ENCODE assay signal across 8 mouse cellular contexts in genomic region chr4:138303742-138304141, GRCm38 (mm10). TPM values are rescaled to one million over a fixed set of nuclear protein-coding genes. Genes with fewer than 3 reads are reported as not detected.
DNase-seq lines count a peak whose midpoint lies in the region; ATAC-seq and TF ChIP-seq lines count a peak whose summit lies in the region.

No protein-coding gene starts in this region.

- peak overlapping the region; percentile 76 for H3K9ac ChIP-seq in embryonic facial prominence, embryonic 12.5 days
- peak overlapping the region; percentile 73 for H3K9ac ChIP-seq in intestine, embryonic 15.5 days
- H3K9ac ChIP-seq in midbrain, postnatal 0 days (replicated peaks; ENCODE audit: low read length, poor library complexity, severe bottlenecking), result peak overlapping the region; percentile 48

- H3K4me3 ChIP-seq in left cerebral cortex, adult 2 months, result peak overlapping the region; percentile 85
- peak overlapping the region; percentile 96 for H3K4me3 ChIP-seq in embryonic facial prominence, embryonic 12.5 days
- peak overlapping the region; percentile 94 for H3K4me3 ChIP-seq in intestine, embryonic 15.5 days (replicated peaks)
- peak overlapping the region; percentile 98 for H3K4me3 ChIP-seq in midbrain, postnatal 0 days (ENCODE audit: low read depth, low read length)

- ATAC-seq in embryonic facial prominence, embryonic 12.5 days (ENCODE audit: insufficient number of reproducible peaks, insufficient read depth, low FRiP score, low TSS enrichment), result no peak
- no peak for ATAC-seq in intestine, embryonic 15.5 days
- no peak for ATAC-seq in midbrain, postnatal 0 days (ENCODE audit: low FRiP score)

- no peaks in the 10 kb centered on the region for H3K27me3 ChIP-seq in embryonic facial prominence, embryonic 12.5 days
- no peaks in the 10 kb centered on the region for H3K27me3 ChIP-seq in intestine, embryonic 15.5 days (replicated peaks)
- H3K27me3 ChIP-seq in midbrain, postnatal 0 days (ENCODE audit: insufficient read depth, low read length), result no peaks in the 10 kb centered on the region

- peaks cover 14% of the 10 kb centered on the region for H3K4me1 ChIP-seq in embryonic facial prominence, embryonic 12.5 days
- peaks cover 17% of the 10 kb centered on the region for H3K4me1 ChIP-seq in intestine, embryonic 15.5 days (replicated peaks)
- peaks cover 11% of the 10 kb centered on the region for H3K4me1 ChIP-seq in midbrain, postnatal 0 days (ENCODE audit: insufficient read depth, low read length)

- TF ChIP-seq CTCF in left cerebral cortex, adult 2 months (IDR thresholded peaks at IDR 0.05), result no peak
- no peak for TF ChIP-seq CTCF in midbrain, postnatal 0 days (IDR thresholded peaks at IDR 0.05)

- peak overlapping the region; percentile 90 for H3K4me2 ChIP-seq in embryonic facial prominence, embryonic 12.5 days (replicated peaks)
- peak overlapping the region; percentile 89 for H3K4me2 ChIP-seq in intestine, embryonic 15.5 days (replicated peaks)
- peak overlapping the region; percentile 87 for H3K4me2 ChIP-seq in midbrain, postnatal 0 days (ENCODE audit: low read depth, low read length, poor library complexity, severe bottlenecking)

- no peak for DNase-seq in left cerebral cortex, adult 2 months (ENCODE audit: extremely low spot score in 1 of 2, low spot score in 2 of 2)
- no peak for DNase-seq in left cerebral cortex, postnatal 10 days (ENCODE audit: extremely low spot score in 1 of 2, low spot score in 2 of 2)
- DNase-seq in midbrain, postnatal 0 days (ENCODE audit: low spot score), result no peak
- no peak for DNase-seq in gastrocnemius, postnatal 4 days (ENCODE audit: low spot score in 2 of 2)
- DNase-seq in kidney, adult 11 months, result no peak
- DNase-seq in lung, postnatal 14 days, result no peak

- 16% methylated on average over 18 of the region's 18 CpGs for WGBS in embryonic facial prominence, embryonic 12.5 days
- 11% methylated on average over 18 of the region's 18 CpGs for WGBS in intestine, embryonic 15.5 days
- 10% methylated on average over 18 of the region's 18 CpGs for WGBS in midbrain, postnatal 0 days

- H3K27ac ChIP-seq in left cerebral cortex, adult 2 months, result peak overlapping the region; percentile 66
- peak overlapping the region; percentile 75 for H3K27ac ChIP-seq in embryonic facial prominence, embryonic 12.5 days
- peak overlapping the region; percentile 70 for H3K27ac ChIP-seq in intestine, embryonic 15.5 days
- H3K27ac ChIP-seq in midbrain, postnatal 0 days (ENCODE audit: low read depth, low read length), result peak overlapping the region; percentile 40; the same call in 1 of the 2 replicates

- no peaks in the 10 kb centered on the region for H3K9me3 ChIP-seq in embryonic facial prominence, embryonic 12.5 days
- H3K9me3 ChIP-seq in intestine, embryonic 15.5 days, result no peaks in the 10 kb centered on the region
- H3K9me3 ChIP-seq in midbrain, postnatal 0 days (ENCODE audit: low read length), result no peaks in the 10 kb centered on the region

- peaks cover 23% of the 10 kb centered on the region for H3K36me3 ChIP-seq in embryonic facial prominence, embryonic 12.5 days
- peaks cover 13% of the 10 kb centered on the region; the same call in 1 of the 2 replicates for H3K36me3 ChIP-seq in intestine, embryonic 15.5 days
- H3K36me3 ChIP-seq in midbrain, postnatal 0 days (ENCODE audit: insufficient read depth, low read length), result peaks cover 14% of the 10 kb centered on the region; the same call in 1 of the 2 replicates

- intact Hi-C loops in left cerebral cortex, adult 2 months (cut with DNase I), result no loop called here
- intact Hi-C loops in left cerebral cortex, postnatal 10 days (cut with DNase I), result no loop called here

RNA-seq across cellular contexts. Expression of gene Ddost, which starts 0.8 kb away (rescaled TPM):
- 10 to 100 TPM; 82.4 to 88.9 TPM for total RNA-seq in left cerebral cortex, adult 2 months (2021)
- 100 to 1,000 TPM; 112 to 114 TPM for total RNA-seq in left cerebral cortex, postnatal 10 days (2021)
- 300 and 305 TPM in 2 replicates for polyA plus RNA-seq in embryonic facial prominence, embryonic 12.5 days (2016; fragmentation: Nextera tagmentation; extraction: Ambion mirVana)
- polyA plus RNA-seq in intestine, embryonic 15.5 days (2015; fragmentation: Nextera tagmentation; extraction: Ambion mirVana), result 379 and 414 TPM in 2 replicates
- 203 and 215 TPM in 2 replicates for total RNA-seq in midbrain, postnatal 0 days (2014; rRNA removed)
- 207 and 220 TPM in 2 replicates for polyA plus RNA-seq in midbrain, postnatal 0 days (2015; fragmentation: Nextera tagmentation; extraction: Ambion mirVana)
- total RNA-seq in gastrocnemius, postnatal 4 days (2021), result 100 to 1,000 TPM; 106 to 115 TPM

RNA-seq across cellular contexts. Expression of gene Pink1, which starts 22.4 kb away (rescaled TPM):
- 100 to 1,000 TPM; 302 to 313 TPM for total RNA-seq in left cerebral cortex, adult 2 months (2021)
- total RNA-seq in left cerebral cortex, postnatal 10 days (2021), result 100 to 1,000 TPM; 148 to 152 TPM
- polyA plus RNA-seq in embryonic facial prominence, embryonic 12.5 days (2016; fragmentation: Nextera tagmentation; extraction: Ambion mirVana), result 54.9 and 59.1 TPM in 2 replicates
- 35.9 and 36.1 TPM in 2 replicates for polyA plus RNA-seq in intestine, embryonic 15.5 days (2015; fragmentation: Nextera tagmentation; extraction: Ambion mirVana)
- 255 and 261 TPM in 2 replicates for total RNA-seq in midbrain, postnatal 0 days (2014; rRNA removed)
- polyA plus RNA-seq in midbrain, postnatal 0 days (2015; fragmentation: Nextera tagmentation; extraction: Ambion mirVana), result 149 and 150 TPM in 2 replicates
- total RNA-seq in gastrocnemius, postnatal 4 days (2021), result 100 to 1,000 TPM; 170 to 188 TPM

RNA-seq across cellular contexts. Expression of gene Kif17, which starts 53.5 kb away (rescaled TPM):
- 10 to 100 TPM; 29.4 to 31.0 TPM for total RNA-seq in left cerebral cortex, adult 2 months (2021)
- total RNA-seq in left cerebral cortex, postnatal 10 days (2021), result 10 to 100 TPM; 15.1 to 15.4 TPM
- polyA plus RNA-seq in embryonic facial prominence, embryonic 12.5 days (2016; fragmentation: Nextera tagmentation; extraction: Ambion mirVana), result 1.3 and 1.9 TPM in 2 replicates
- polyA plus RNA-seq in intestine, embryonic 15.5 days (2015; fragmentation: Nextera tagmentation; extraction: Ambion mirVana), result 0.83 and 0.95 TPM in 2 replicates
- 3.3 and 5.0 TPM in 2 replicates for total RNA-seq in midbrain, postnatal 0 days (2014; rRNA removed)
- 6.0 and 6.3 TPM in 2 replicates for polyA plus RNA-seq in midbrain, postnatal 0 days (2015; fragmentation: Nextera tagmentation; extraction: Ambion mirVana)
- total RNA-seq in gastrocnemius, postnatal 4 days (2021), result under 1 TPM; 0.34 TPM

RNA-seq across cellular contexts. Expression of gene Sh2d5, which starts 53.5 kb away (rescaled TPM):
- total RNA-seq in left cerebral cortex, adult 2 months (2021), result 10 to 100 TPM; 68.9 to 75.7 TPM
- total RNA-seq in left cerebral cortex, postnatal 10 days (2021), result 10 to 100 TPM; 21.1 to 22.0 TPM
- 1.1 and 1.2 TPM in 2 replicates for polyA plus RNA-seq in embryonic facial prominence, embryonic 12.5 days (2016; fragmentation: Nextera tagmentation; extraction: Ambion mirVana)
- polyA plus RNA-seq in intestine, embryonic 15.5 days (2015; fragmentation: Nextera tagmentation; extraction: Ambion mirVana), result 0.62 and 0.69 TPM in 2 replicates
- total RNA-seq in midbrain, postnatal 0 days (2014; rRNA removed), result 23.8 and 29.8 TPM in 2 replicates
- 18.4 and 19.2 TPM in 2 replicates for polyA plus RNA-seq in midbrain, postnatal 0 days (2015; fragmentation: Nextera tagmentation; extraction: Ambion mirVana)
- total RNA-seq in gastrocnemius, postnatal 4 days (2021), result under 1 TPM in 1 of 2 experiments, not detected in 1; 0.39 TPM
